Mouse (Mus musculus) frontal cortex, postnatal 10 days (tissue): Measurements from ENCODE around the gene Rem2.

Source experiments
- DNase-seq, 2 experiments: peaks; one replicate each; pipeline ENCODE4 v3.0.0; 2022; ENCODE audit warnings: low spot score in 2 of 2, mixed read lengths in 1 of 2

Rem2 gene

DNA sequence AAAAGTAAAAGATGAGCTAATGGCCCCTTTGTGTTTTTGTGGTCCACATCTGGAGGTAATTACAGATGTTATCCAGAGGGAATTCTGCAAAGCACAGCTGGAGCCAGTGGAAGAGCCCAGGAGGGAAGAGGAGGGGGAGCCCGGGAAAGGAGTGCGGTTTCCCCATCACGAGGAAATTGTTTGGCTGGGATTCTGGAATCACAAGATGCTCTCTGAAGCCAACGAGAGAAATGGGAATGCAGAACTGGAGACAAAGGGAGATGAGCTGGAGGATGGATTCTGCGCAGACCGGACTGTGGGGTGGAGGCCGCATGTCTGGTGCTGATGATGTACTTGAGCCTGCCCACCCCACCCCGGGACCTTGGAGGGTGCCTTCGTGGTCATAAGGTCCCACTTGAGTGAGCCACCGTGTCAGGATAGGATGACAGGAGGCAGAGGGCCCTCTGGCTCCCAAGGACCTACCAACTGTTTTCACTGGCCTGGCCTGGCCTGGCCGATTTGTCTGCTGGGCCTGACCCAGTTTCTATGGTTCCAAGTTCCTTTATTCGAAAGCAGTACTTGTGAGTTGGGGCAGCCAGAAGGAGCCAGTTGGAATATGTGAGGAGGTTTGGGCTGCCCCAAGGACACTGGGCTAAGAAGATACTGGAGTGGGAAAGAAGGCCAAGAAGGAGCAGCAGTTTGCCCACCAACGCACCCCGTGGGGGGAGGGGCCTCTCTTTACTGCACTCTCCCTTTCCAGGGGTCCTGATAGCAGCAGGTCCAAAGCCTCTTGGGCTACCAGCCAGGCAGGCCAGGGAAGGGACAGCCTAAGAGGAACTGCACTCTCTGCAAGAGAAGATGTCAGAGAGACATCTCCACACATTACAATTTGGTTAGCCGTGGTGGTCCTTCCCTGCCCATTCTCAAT, 31.9 kb upstream of the Rem2 start:
- no peak for DNase-seq

- DNase-seq = no peak
Observed at GRCm38 (mm10) chr14:54445476-54445875, 30.4 kb upstream of the Rem2 start.

GRCm38 (mm10) chr14:54453566-54453965, 22.3 kb upstream of the Rem2 start:
- no peak for DNase-seq

DNA sequence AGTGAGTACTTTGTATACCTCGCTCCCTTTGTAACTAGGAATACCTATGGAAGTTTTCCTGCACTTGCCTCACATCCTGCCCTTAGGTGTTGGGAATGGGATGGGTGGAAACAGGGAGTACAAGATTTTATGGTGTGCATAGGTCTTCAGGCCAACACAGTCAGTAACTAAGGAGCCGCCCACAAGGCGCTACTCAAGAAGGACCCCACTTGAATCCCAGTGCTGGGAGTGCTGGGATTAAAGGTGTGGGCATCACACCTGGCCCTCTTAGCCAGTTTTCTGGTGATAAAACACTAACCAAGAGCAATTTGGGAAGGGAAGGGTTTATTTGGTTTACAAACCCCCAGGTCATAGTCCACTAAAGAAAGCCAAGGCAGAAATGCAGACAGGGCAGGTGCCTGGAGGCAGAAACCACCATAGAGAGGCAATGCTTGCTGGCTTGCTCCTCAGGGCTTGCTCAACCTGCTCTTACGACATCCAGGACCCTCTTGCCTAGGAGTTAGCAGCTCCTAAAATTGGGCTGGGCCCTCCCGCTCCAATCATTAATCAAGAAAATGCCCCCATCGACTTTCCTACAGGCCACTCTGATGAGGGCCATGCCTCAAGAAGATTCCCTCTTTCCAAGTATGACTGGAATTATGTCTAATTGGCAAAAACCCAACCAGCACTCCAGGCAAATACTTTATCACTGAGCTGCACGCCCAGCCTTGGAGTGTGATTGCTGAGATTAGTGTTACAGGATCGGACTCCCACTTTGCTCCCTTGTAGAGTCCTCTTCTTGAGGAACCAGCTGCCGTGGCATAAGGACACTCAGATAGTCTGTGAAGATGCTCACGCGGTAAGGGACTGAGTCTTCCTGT, 21.0 kb upstream of the Rem2 start:
- DNase-seq = no peak

DNA sequence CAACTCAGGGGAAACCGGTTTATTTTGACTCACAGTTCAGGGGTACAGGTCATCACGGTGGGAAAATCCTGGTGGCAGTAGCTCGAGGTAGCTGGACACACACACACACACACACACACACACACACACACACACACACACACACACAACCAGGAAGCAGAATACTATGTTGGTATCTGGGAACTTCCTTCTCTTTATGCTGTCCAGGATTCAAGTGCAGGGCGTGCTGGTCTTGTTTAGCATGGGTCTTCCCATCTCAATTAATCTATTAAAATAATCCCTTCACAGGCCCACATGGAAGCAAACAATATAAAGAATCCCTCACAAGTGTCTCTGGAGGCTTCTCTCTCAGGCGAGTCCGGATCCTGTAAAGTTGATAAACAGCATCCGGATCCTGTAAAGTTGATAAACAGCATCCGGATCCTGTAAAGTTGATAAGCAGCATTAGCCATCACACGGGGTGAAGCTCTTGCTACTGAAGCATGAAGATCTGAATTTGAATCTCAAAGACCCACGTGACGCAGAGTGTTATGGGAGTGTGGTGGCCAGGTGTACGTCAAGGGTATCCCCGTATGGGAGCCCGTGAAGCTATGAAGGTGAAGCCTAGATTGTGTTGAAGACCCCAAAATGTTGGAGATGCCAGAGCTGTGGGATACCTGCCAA, 17.9 kb upstream of the Rem2 start:
- no peak for DNase-seq

DNA sequence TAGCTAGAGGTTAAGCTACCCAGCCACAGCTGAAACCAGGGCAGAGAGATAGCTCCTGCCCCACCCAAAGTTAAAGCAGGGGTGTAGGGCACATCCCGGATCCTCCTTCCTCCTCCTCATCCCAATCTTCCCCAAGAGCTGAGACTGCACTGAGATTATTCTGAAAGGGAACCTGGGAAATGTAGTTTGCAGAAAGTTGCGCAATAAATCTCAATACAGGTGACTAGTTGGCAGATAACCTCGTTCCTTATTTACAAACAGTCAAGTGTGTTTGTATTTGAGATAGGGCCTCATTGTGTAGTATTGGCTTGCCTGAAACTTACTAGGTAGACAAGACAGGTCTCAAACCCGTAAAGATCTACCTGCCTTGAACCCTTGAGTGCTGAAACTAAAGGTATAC, 13.8 kb upstream of the Rem2 start:
- DNase-seq = no peak

- no peak for DNase-seq
Observed at GRCm38 (mm10) chr14:54463108-54463958, 12.6 kb upstream of the Rem2 start.

GRCm38 (mm10) chr14:54463959-54464292, 12.0 kb upstream of the Rem2 start, which contains the start of gene Lrp10:
Lrp10 (plus strand) TSS chr14:54464137.
- DNase-seq = peak; percentile 71 to 86

GRCm38 (mm10) chr14:54464293-54465005, 11.5 kb upstream of the Rem2 start:
- no peak for DNase-seq

DNA sequence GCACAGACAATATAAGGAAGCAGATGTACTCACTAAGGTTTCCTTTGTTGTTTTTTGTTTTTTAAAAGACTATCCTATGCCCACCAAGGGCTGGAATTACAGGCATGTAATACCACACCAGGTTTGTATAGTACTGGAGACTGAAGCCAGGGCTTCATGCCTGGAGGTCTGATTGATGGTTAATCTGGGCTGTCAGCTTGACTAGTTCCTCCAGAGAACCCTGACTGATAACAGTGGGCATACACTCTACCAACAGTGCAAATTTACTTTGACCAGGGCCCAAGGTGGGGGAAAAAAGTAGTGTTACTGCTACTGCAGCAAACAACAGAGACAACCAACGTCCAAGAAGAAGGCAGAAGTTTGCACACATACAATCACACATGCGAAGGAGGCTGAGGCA, 4.4 kb upstream of the Rem2 start:
- no peak for DNase-seq

DNA sequence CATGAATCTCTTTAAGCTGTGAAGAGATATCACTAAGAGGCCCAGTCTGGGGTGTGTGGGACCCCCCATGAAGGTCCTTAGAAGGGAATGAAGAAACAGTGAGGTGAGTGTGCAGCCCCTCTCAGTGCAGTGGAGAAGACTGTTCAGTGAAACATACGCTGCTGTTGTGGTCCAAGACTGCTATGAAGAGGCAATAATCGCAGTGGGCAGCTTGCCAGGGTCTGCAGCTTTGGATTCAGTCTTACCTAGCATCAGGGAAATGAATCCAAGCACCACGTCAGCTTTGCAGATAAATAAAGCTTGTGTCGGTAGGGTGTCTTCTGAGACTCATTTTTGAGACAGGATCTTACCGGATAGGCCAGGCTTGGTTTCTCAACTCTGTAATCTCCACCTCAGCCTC, 3.2 kb upstream of the Rem2 start:
- DNase-seq = no peak

DNA sequence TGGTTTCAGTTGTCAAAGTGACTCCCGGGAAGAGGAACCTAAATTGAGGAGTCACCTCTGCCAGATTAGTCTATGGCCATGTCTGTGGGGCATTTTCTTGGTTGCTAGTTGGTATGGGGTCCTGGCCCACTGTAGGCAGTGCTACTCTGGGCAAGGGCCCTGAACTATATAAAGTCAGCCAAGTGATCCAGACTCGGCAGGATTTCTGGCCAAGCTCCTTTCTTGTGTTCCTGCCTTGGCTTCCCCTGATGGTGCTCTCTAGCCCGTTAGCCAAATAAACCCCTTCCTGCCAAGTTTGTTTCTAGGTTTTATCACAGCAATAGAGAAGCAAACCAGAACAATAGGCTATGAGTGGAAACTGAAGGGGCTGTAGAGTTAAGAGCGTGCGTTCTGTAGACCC, 1.2 kb upstream of the Rem2 start:
- DNase-seq = no peak

GRCm38 (mm10) chr14:54477172-54477909, 1.4 kb downstream of the Rem2 start:
- no peak for DNase-seq

DNA sequence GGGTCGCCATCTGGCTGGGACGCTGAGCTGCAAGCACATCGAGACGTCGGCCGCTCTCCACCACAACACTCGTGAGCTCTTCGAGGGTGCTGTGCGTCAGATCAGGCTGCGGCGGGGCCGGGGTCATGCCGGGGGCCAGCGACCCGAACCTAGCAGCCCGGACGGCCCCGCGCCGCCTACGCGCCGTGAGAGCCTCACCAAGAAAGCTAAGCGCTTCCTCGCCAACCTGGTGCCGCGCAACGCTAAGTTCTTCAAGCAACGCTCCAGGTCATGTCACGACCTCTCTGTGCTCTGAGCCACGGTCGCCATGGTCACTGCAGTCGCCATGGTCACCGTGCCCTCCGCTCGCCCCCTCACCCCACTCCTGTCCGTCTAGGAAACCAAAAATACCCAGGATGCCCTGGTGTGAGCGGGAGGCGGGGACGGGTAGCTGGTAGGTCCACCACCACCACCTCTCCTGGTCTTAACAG, 3.6 kb downstream of the Rem2 start:
- DNase-seq = no peak

DNA sequence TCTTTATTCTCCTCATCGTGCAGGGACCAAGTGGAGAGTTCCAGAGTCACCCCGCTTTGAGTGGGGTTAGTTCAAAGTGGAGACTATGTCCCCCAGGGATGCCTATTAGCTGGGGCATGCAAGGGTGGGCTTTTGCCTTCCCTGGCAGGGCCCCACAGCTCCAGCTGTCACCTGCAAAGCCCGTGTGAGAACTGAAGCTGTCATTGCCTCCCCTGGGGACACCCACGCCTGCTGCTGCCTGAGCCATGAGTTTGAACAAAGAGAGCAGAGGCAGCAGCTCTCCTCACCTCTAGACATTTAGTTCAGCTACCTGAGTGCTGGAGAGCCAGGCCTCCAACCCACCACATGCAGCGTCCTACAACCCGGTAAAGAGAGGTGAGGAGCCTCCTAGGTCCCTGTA, 4.8 kb downstream of the Rem2 start:
- DNase-seq = no peak

- DNase-seq = no peak
Observed at GRCm38 (mm10) chr14:54481402-54481801, 5.5 kb downstream of the Rem2 start.

DNA sequence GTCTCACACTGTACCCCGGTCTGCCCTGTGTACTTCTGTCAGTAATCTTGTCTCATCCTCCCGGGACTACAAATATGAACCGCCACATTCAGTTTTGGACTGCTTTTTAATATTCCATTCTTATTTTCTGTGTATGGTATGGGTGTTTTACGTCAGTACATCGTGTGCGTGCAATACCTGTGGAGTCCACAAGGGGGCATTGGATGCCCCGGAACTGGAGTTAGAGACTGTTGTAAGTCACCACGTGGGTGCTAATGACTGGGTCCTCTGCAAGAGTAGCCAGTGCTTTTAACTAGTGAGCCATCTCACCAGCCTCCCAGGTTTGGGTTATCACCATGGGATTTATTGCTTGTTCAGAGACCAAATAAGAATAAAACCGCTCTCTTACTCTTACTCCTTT, 6.6 kb downstream of the Rem2 start:
- no peak for DNase-seq

DNA sequence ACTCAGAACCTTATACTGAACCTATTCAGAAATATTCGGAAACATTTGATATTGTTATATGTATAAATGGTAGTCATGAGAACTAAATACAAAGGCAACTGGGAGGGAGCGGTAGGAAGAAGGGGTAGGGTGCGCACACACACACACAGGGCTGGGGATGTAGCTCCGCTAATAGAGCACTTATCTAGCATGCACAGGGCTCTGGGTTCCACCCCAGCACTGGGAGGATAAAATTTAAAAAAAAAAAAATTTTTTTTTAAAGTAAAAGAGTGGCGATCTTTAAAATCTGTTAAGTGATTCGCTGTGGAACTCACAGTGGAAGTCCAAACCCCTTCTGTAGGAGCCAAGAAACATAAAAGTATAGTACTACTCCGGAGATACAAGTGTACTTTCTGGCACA, 10.0 kb downstream of the Rem2 start:
- DNase-seq = no peak

GRCm38 (mm10) chr14:54487732-54488131, 11.8 kb downstream of the Rem2 start:
- DNase-seq = no peak

DNA sequence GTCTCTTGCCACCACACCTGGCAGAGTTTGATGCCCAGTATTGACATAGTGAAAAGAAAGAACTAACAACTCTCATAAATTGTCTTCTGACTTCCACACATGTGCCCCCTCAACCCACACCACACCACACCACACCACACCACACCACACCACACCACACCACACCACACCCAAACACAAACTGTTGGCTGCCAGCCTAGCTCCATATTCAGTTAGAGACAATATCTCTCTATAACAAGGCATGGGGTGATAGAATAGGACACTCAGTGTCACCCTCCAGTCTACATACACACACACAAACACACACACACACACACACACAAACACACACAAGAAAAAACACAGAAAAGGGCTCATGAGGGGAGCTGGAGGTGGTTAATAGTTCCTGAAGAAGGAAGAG, 12.4 kb downstream of the Rem2 start:
- DNase-seq = no peak
